Mouse (Mus musculus): ENCODE results near the gene Hps3.
"Not testable (repeated sequence)": the region's sequence is repeated elsewhere in the genome, so short reads cannot be mapped to it uniquely, and the experiment has no call there.

Gene Hps3

DNA sequence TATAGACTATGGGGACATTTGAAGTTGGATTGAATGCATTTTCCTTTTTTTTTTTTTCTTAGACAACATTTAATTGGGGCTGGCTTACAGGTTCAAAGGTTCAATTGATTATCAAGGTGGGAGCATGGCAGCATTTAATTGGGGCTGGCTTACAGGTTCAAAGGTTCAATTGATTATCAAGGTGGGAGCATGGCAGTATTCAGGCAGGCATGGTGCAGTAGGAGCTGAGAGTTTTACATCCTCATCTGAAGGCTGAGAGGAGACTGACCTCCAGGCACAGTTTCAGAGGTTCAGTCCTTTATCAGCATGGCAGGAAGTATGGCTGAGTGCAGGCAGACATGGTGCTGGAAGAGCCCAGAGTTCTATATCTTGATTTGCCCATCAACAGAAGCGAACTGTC is 85.7 kb downstream of the Hps3 start:
- not testable (repeated sequence) for DNase-seq (ENCODE audit: low read depth, low spot score)

DNA sequence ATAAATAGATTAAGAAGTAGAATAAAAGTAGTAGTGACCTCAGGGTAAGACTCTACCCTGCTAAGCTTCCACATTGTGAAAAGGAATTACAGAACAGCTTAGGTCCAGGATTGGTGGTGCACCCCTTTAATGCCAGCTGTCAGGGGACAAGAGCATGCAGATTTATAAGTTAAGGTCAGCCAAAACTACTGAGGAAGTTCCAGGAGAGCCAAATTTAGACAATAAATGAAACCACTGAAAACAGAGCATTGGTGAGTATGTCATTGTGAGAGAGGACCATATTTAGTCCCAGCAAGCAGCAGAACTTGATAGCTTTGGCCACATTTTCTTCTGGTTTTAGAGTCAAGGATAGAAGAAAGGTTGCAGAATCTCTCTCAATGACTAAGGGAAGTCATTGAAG is 86.6 kb downstream of the Hps3 start:
- DNase-seq (ENCODE audit: low read depth, low spot score): no peak

Data from brain, adult 2 months (tissue).